Mouse (Mus musculus) liver, embryonic 14.5 days (tissue): ENCODE measurements at regions not wholly inside any gene's neighbourhood (a gene's known extent, or its start where the extent isn't known, plus 50 kb on each side); places are given as distances from the start of the nearest gene placed in this dataset.

Experiments
- CTCF ChIP-seq: IDR thresholded peaks from 2 replicates; pipeline ENCODE4 v1.5.1; 2016; ENCODE audit warnings: antibody characterized with exemption, low read depth, control low read depth
- EP300 ChIP-seq: IDR thresholded peaks from 2 replicates; pipeline ENCODE4 v1.6.1; 2016; ENCODE audit warnings: antibody characterized with exemption, low read depth

- TF ChIP-seq CTCF (no peak), EP300 (no peak)
These were observed 193.7 kb downstream of the Xxylt1 start for GRCm38 (mm10) chr16:30887536-30887935.
